Mouse (Mus musculus): ENCODE measurements around the gene Lss. TPM values are rescaled to one million over a fixed set of nuclear protein-coding genes. Genes with fewer than 3 reads are reported as not detected.

Lss gene
- polyA plus RNA-seq, 1 experiment from 2014 or later = 49.1 TPM

DNA sequence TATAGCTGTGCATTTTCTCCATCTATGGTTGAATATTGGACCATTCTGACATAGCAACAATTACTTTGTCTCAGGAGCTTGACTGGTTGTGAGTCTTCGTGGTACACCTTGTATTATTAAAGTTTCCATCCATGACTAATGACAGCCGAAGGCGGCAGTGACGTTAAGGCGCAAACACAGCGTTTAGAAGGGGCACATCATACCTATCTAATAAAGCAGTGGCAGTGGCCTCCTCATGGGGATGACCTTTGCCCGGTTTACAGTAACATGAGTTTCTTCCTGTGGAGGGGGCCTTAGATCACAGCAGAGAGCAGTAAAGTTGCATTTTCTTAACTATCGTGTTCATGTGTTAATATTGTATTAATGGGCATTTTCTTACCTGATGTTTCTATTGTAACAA lies 16.8 kb downstream of the Lss start:
- H3K9ac ChIP-seq (ENCODE audit: low read length) = no peak overlapping the region
- no peak overlapping the region for H3K27ac ChIP-seq (ENCODE audit: low read length)
- 89% methylated on average over 8 of the region's 8 CpGs for WGBS
- H3K4me2 ChIP-seq (ENCODE audit: low read depth, low read length) = no peak overlapping the region
- no peaks in the 10 kb centered on the region for H3K4me1 ChIP-seq (ENCODE audit: control insufficient read depth, insufficient read depth, low read length)
- ATAC-seq (ENCODE audit: insufficient read depth, low FRiP score) = no peak
- no peaks in the 10 kb centered on the region for H3K27me3 ChIP-seq (ENCODE audit: control insufficient read depth, insufficient read depth, low read length)
- no peaks in the 10 kb centered on the region for H3K9me3 ChIP-seq (replicated peaks; ENCODE audit: control insufficient read depth, low read length)
- H3K4me3 ChIP-seq (replicated peaks; ENCODE audit: low read length) = no peak overlapping the region
- H3K36me3 ChIP-seq (ENCODE audit: control insufficient read depth, insufficient read depth, low read length) = 0 out of 2 replicates have a peak, but pooled peaks cover 14% of the 10 kb centered on the region

DNA sequence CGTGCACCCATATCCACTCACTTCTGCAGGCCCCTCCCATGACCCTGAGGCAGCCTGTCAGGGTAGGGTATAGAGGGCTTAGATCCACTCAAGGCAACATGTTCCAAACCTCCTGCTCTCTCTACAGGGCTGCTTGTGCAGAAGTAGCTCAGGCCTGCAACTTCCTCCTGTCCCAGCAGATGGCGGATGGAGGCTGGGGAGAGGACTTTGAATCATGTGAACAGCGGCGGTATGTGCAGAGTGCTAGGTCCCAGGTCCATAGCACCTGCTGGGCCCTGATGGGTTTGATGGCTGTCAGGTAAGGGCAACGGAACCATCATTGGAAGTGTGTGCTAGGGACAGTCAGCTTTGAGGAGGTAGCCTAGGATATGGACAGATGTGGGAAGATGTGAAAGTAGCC lies 19.1 kb downstream of the Lss start:
- Histone ChIP-seq H3K9me3 (replicated peaks; ENCODE audit: control insufficient read depth, low read length) (no peaks in the 10 kb centered on the region), H3K4me3 (replicated peaks; ENCODE audit: low read length) (no peak overlapping the region), H3K27me3 (ENCODE audit: control insufficient read depth, insufficient read depth, low read length) (no peaks in the 10 kb centered on the region), H3K27ac (ENCODE audit: low read length) (no peak overlapping the region), H3K4me2 (ENCODE audit: low read depth, low read length) (no peak overlapping the region), H3K36me3 (ENCODE audit: control insufficient read depth, insufficient read depth, low read length) (0 out of 2 replicates have a peak, but pooled peaks cover 15% of the 10 kb centered on the region), H3K4me1 (ENCODE audit: control insufficient read depth, insufficient read depth, low read length) (no peaks in the 10 kb centered on the region), H3K9ac (ENCODE audit: low read length) (no peak overlapping the region)
- no peak for ATAC-seq (ENCODE audit: insufficient read depth, low FRiP score)
- 89% methylated on average over 5 of the region's 5 CpGs for WGBS

DNA sequence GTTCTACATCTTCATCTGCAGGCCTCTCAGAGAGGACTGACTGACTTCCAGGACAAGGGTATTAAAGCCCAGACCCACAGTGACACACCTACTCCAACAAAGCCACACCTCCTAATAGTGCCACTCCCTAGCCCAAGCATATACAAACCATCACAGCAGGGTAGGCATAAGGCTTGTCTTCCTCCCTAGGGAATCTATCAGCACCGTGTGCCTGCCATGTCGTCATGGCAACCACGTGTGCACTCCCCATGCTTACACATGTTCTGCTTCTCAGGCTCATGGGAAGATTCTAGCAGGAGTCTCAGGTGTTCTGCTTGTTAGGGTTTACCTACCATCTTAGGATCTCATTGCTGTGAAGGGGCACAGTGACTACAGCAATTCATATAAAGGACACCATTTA lies 20.2 kb downstream of the Lss start:
- H3K27ac ChIP-seq (ENCODE audit: low read length) = no peak overlapping the region
- ATAC-seq (ENCODE audit: insufficient read depth, low FRiP score) = no peak
- no peak overlapping the region for H3K9ac ChIP-seq (ENCODE audit: low read length)
- no peak overlapping the region for H3K4me2 ChIP-seq (ENCODE audit: low read depth, low read length)
- no peaks in the 10 kb centered on the region for H3K4me1 ChIP-seq (ENCODE audit: control insufficient read depth, insufficient read depth, low read length)
- 0 out of 2 replicates have a peak, but pooled peaks cover 14% of the 10 kb centered on the region for H3K36me3 ChIP-seq (ENCODE audit: control insufficient read depth, insufficient read depth, low read length)
- WGBS = 70% methylated on average over 3 of the region's 3 CpGs
- no peaks in the 10 kb centered on the region for H3K27me3 ChIP-seq (ENCODE audit: control insufficient read depth, insufficient read depth, low read length)
- no peak overlapping the region for H3K4me3 ChIP-seq (replicated peaks; ENCODE audit: low read length)
- H3K9me3 ChIP-seq (replicated peaks; ENCODE audit: control insufficient read depth, low read length) = no peaks in the 10 kb centered on the region

DNA sequence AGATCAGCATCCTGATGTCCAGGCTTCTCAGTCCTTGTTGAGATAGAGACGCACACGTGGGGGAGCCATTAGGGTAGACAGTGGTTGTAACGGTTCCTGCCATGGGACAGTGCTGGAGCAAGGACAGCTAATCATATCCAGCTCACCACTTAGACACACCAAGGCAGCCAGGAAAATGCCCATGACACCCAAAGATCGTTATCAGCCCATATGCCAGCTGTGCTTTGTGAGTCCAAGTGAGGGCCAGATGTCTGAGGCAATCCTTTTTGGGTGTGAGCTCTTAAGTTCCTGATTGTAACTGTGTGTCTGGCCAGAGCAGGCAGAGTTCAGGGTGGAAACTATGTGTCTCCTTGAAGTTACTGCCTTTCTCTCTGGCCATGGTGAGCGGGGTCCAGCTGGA lies 22.7 kb downstream of the Lss start:
- WGBS = 86% methylated on average over 5 of the region's 5 CpGs

DNA sequence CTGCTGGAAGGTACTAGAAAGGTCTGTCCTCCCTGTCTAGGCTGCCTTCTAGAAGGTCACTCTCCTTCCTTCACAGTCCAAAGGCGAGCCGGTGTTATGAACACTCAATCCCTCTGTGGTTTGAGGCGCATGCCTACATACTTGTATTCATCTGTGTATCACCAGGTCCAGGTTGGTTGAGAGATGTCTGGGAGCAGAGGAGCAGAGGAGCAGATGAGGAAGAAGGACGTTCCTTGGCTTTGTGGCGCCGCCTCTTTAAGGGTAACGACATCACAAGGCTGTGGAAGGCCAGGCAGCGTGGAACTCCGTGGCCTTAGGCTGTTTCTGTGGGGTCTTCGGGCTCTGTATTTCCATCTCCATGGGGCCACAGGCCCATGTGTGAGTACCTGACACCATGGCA lies 30.6 kb downstream of the Lss start, which contains the start of gene Spatc1l:
Gene Spatc1l, plus strand, starts transcription at position 301 of the 400 bp plus-strand sequence.
- no peaks in the 10 kb centered on the region for H3K27me3 ChIP-seq (ENCODE audit: control insufficient read depth, insufficient read depth, low read length)
- no peak within 1 kb of the TSS for H3K4me2 ChIP-seq (ENCODE audit: low read depth, low read length)
- H3K27ac ChIP-seq (ENCODE audit: low read length) = no peak within 1 kb of the TSS
- ATAC-seq (ENCODE audit: insufficient read depth, low FRiP score) = no peak
- no peak within 1 kb of the TSS for H3K4me3 ChIP-seq (replicated peaks; ENCODE audit: low read length)
- no peaks in the 10 kb centered on the region for H3K36me3 ChIP-seq (ENCODE audit: control insufficient read depth, insufficient read depth, low read length)
- 89% methylated on average over 10 of the region's 10 CpGs for WGBS
- H3K4me1 ChIP-seq (ENCODE audit: control insufficient read depth, insufficient read depth, low read length) = no peaks in the 10 kb centered on the region
- no peaks in the 10 kb centered on the region for H3K9me3 ChIP-seq (replicated peaks; ENCODE audit: control insufficient read depth, low read length)
- H3K9ac ChIP-seq (ENCODE audit: low read length) = no peak within 1 kb of the TSS

More for the DNA sequence above, 22.7 kb downstream of the Lss start:
- ATAC-seq (ENCODE audit: insufficient read depth, low FRiP score) = no peak
- Histone ChIP-seq H3K4me3 (replicated peaks; ENCODE audit: low read length) (no peak overlapping the region), H3K9ac (ENCODE audit: low read length) (no peak overlapping the region), H3K27me3 (ENCODE audit: control insufficient read depth, insufficient read depth, low read length) (no peaks in the 10 kb centered on the region), H3K27ac (ENCODE audit: low read length) (no peak overlapping the region), H3K4me2 (ENCODE audit: low read depth, low read length) (no peak overlapping the region), H3K4me1 (ENCODE audit: control insufficient read depth, insufficient read depth, low read length) (no peaks in the 10 kb centered on the region), H3K36me3 (ENCODE audit: control insufficient read depth, insufficient read depth, low read length) (0 out of 2 replicates have a peak, but pooled peaks cover 8% of the 10 kb centered on the region), H3K9me3 (replicated peaks; ENCODE audit: control insufficient read depth, low read length) (no peaks in the 10 kb centered on the region)

DNA sequence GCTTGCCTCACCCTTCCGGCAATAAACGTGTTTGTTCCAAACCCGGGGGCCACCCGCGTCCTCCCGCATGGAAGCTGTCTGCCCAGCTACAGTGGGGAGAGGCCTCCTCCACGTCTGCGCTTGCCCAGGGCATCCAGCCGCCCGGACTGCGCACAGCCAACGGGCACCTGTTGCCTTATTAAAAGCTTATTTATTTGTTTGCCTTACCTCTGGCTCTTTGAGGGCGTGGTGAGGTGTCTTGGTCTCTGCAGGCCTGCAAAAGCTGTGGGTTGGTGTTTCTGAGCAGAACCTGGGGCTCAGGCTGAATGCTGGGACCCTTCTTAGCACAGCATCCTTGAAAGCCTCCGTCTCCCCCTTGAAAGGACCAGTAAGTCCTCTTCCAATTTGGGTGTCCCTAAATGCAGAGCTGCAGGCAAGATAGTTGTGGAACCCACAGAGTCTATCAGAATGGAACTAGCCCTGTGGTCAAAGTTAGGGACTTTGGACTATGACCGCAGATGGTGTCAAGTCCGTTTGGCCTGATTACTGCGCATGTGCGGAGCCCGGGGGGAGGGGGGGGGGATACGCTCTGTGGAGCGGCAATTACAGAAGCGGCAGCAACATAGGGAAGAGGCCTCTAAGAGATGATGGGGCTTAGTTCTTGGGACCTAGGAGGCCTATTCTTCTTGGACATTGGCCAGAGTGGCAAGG lies 38.8 kb downstream of the Lss start:
- no peaks in the 10 kb centered on the region for H3K9me3 ChIP-seq (replicated peaks; ENCODE audit: control insufficient read depth, low read length)
- WGBS = 88% methylated on average over 22 of the region's 22 CpGs
- ATAC-seq (ENCODE audit: insufficient read depth, low FRiP score) = no peak
- no peak overlapping the region for H3K4me3 ChIP-seq (replicated peaks; ENCODE audit: low read length)
- H3K27ac ChIP-seq (ENCODE audit: low read length) = no peak overlapping the region
- H3K4me2 ChIP-seq (ENCODE audit: low read depth, low read length) = no peak overlapping the region
- H3K27me3 ChIP-seq (ENCODE audit: control insufficient read depth, insufficient read depth, low read length) = no peaks in the 10 kb centered on the region
- no peaks in the 10 kb centered on the region for H3K4me1 ChIP-seq (ENCODE audit: control insufficient read depth, insufficient read depth, low read length)
- H3K9ac ChIP-seq (ENCODE audit: low read length) = no peak overlapping the region
- no peaks in the 10 kb centered on the region for H3K36me3 ChIP-seq (ENCODE audit: control insufficient read depth, insufficient read depth, low read length)

DNA sequence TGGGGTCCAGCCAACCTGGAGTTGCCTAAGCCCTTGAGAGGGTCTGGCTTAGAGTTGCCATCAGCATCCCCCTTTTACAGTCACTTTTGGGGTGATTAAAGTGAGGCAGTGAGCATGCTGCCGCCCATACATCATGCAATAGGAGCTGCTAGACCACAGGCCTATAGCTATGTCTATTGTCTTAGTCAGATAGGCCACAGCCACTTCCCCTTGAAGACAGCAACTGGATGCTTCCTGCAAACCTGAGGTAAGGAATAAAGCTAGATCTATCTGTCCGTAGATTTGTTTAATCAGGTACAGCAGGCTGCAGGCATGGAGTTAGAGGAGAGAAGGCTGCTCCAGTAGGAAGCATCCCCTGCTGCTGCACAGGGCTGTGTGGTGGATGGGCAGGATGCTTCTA lies 39.7 kb downstream of the Lss start:
- H3K27me3 ChIP-seq (ENCODE audit: control insufficient read depth, insufficient read depth, low read length) = no peaks in the 10 kb centered on the region

DNA sequence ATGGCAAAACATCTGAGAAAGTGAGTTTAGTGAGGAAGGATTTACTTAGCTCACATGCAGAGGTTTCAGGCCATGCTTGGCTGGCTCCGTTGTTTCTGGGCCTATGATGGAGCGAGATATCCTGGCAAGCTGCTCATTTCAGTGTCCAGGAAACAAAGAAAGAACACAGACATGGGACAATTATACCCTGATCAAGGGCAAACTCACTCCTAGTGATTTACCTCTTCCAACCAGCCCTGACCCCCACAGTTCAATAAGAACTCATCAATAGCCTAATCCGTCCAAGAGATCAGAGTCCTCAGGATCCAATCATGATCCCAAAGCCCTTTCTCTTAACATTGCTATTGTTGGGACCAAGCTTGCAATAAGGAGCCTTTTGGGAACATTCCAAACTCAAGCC lies 40.8 kb downstream of the Lss start:
- Histone ChIP-seq H3K4me1 (ENCODE audit: control insufficient read depth, insufficient read depth, low read length) (no peaks in the 10 kb centered on the region), H3K27me3 (ENCODE audit: control insufficient read depth, insufficient read depth, low read length) (no peaks in the 10 kb centered on the region), H3K27ac (ENCODE audit: low read length) (no peak overlapping the region), H3K4me2 (ENCODE audit: low read depth, low read length) (no peak overlapping the region), H3K4me3 (replicated peaks; ENCODE audit: low read length) (no peak overlapping the region), H3K9me3 (replicated peaks; ENCODE audit: control insufficient read depth, low read length) (no peaks in the 10 kb centered on the region), H3K36me3 (ENCODE audit: control insufficient read depth, insufficient read depth, low read length) (no peaks in the 10 kb centered on the region), H3K9ac (ENCODE audit: low read length) (no peak overlapping the region)
- 87% methylated on average over 3 of the region's 3 CpGs for WGBS
- ATAC-seq (ENCODE audit: insufficient read depth, low FRiP score) = no peak

More for the DNA sequence above, 39.7 kb downstream of the Lss start:
- Histone ChIP-seq H3K4me3 (replicated peaks; ENCODE audit: low read length) (no peak overlapping the region), H3K4me2 (ENCODE audit: low read depth, low read length) (no peak overlapping the region), H3K27ac (ENCODE audit: low read length) (no peak overlapping the region), H3K4me1 (ENCODE audit: control insufficient read depth, insufficient read depth, low read length) (no peaks in the 10 kb centered on the region), H3K9me3 (replicated peaks; ENCODE audit: control insufficient read depth, low read length) (no peaks in the 10 kb centered on the region), H3K36me3 (ENCODE audit: control insufficient read depth, insufficient read depth, low read length) (no peaks in the 10 kb centered on the region), H3K9ac (ENCODE audit: low read length) (no peak overlapping the region)
- WGBS = 59% methylated on average over 2 of the region's 2 CpGs
- no peak for ATAC-seq (ENCODE audit: insufficient read depth, low FRiP score)

DNA sequence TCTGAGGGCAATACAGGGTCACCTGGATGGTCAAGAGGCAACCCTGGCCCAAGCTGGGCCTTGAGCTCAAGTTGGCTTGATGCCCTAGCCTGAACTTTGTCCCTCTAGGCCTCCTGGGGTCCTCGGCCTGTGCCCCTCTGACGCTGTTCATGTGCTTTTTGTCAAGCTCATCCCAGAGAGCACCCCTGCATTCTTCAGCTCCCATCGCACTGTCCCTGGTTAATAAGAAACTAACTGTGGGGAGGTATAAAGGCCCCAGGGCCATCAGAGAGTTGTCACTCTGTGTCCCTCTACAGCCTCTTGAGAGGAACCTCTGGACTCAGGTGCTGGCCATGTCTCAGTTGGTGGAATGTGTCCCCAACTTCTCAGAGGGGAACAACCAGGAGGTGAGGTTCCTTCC lies 44.0 kb downstream of the Lss start, which contains the start of gene Ftcd:
Gene Ftcd, plus strand, starts transcription at position 275 of the 400 bp plus-strand sequence.
- Histone ChIP-seq H3K9ac (ENCODE audit: low read length) (no peak within 1 kb of the TSS; the same call in 1 of the 2 replicates), H3K27ac (ENCODE audit: low read length) (no peak within 1 kb of the TSS), H3K4me3 (replicated peaks; ENCODE audit: low read length) (no peak within 1 kb of the TSS), H3K9me3 (replicated peaks; ENCODE audit: control insufficient read depth, low read length) (no peaks in the 10 kb centered on the region), H3K27me3 (ENCODE audit: control insufficient read depth, insufficient read depth, low read length) (no peaks in the 10 kb centered on the region), H3K4me2 (ENCODE audit: low read depth, low read length) (no peak within 1 kb of the TSS), H3K4me1 (ENCODE audit: control insufficient read depth, insufficient read depth, low read length) (no peaks in the 10 kb centered on the region), H3K36me3 (ENCODE audit: control insufficient read depth, insufficient read depth, low read length) (no peaks in the 10 kb centered on the region)
- 75% methylated on average over 3 of the region's 3 CpGs for WGBS
- ATAC-seq (ENCODE audit: insufficient read depth, low FRiP score) = no peak
